Mouse (Mus musculus) kidney, adult 2 months (tissue): ENCODE measurements around the gene Pwwp2a.

ENCODE experiments used
- CTCF ChIP-seq: fragments of 200-500 bp; conservative IDR thresholded peaks from 2 replicates; pipeline ENCODE4 v1.5.1; 2011; ENCODE audit warnings: low read depth, mild to moderate bottlenecking, control low read depth, low read length, moderate library complexity, mixed read lengths; ENCODE audit not compliant: insufficient read depth, insufficient read length
- POLR2A ChIP-seq: fragments of 200-500 bp; IDR thresholded peaks from one replicate; pipeline ENCODE4 v1.6.1; 2011; ENCODE audit warnings: low read depth, low read length, control low read depth

GRCm38 (mm10) chr11:43681472-43682414 lies at the start of gene Pwwp2a:
- TF ChIP-seq CTCF (no peak), POLR2A (peak; percentile 38)
